Mouse (Mus musculus): ENCODE measurements around the gene Atp8b2. TPM values are rescaled to one million over a fixed set of nuclear protein-coding genes. Genes with fewer than 3 reads are reported as not detected.

Gene Atp8b2
- polyA plus RNA-seq, 1 experiment from 2014 or later, result 7.4 TPM

- peak overlapping the region; percentile 93 for H3K4me2 ChIP-seq (replicated peaks; ENCODE audit: low read depth, low read length)
- H3K36me3 ChIP-seq (ENCODE audit: insufficient read depth, low read length), result 0 out of 2 replicates have a peak, but pooled peaks cover 6% of the 10 kb centered on the region
- no peaks in the 10 kb centered on the region for H3K9me3 ChIP-seq (ENCODE audit: low read length)
- WGBS, result 2% methylated on average over 14 of the region's 14 CpGs
- ATAC-seq (peak; percentile 7; the same call in 1 of the 2 replicates), DNase-seq (ENCODE audit: low spot score) (peak; percentile 63)
- H3K4me3 ChIP-seq (ENCODE audit: low read depth, low read length), result peak overlapping the region; percentile 96
- no peak; the same call in 1 of the 2 replicates for TF ChIP-seq EP300 (IDR thresholded peaks at IDR 0.05)
- no peak for TF ChIP-seq CTCF (IDR thresholded peaks at IDR 0.05)
- H3K9ac ChIP-seq (replicated peaks; ENCODE audit: low read depth), result peak overlapping the region; percentile 77
- H3K27ac ChIP-seq (ENCODE audit: low read length), result peak overlapping the region; percentile 95
- H3K4me1 ChIP-seq (ENCODE audit: insufficient read depth, low read depth, low read length), result peaks cover 27% of the 10 kb centered on the region; the same call in 1 of the 2 replicates
- H3K27me3 ChIP-seq (replicated peaks; ENCODE audit: insufficient read depth, low read length), result no peaks in the 10 kb centered on the region
Observed at GRCm38 (mm10) chr3:89962059-89962750, 1.1 kb downstream of the Atp8b2 start.

- DNase-seq (ENCODE audit: low spot score) (peak; percentile 32), ATAC-seq (no peak)
- H3K27ac ChIP-seq (ENCODE audit: low read length), result peak overlapping the region; percentile 95
- H3K27me3 ChIP-seq (replicated peaks; ENCODE audit: insufficient read depth, low read length), result no peaks in the 10 kb centered on the region
- peak overlapping the region; percentile 93 for H3K4me2 ChIP-seq (replicated peaks; ENCODE audit: low read depth, low read length)
- 30% methylated on average over 4 of the region's 4 CpGs for WGBS
- no peak for TF ChIP-seq CTCF (IDR thresholded peaks at IDR 0.05)
- H3K4me1 ChIP-seq (ENCODE audit: insufficient read depth, low read depth, low read length), result peaks cover 27% of the 10 kb centered on the region; the same call in 1 of the 2 replicates
- H3K9ac ChIP-seq (replicated peaks; ENCODE audit: low read depth), result no peak overlapping the region
- no peaks in the 10 kb centered on the region for H3K9me3 ChIP-seq (ENCODE audit: low read length)
- peaks cover 6% of the 10 kb centered on the region; the same call in 1 of the 2 replicates for H3K36me3 ChIP-seq (ENCODE audit: insufficient read depth, low read length)
- H3K4me3 ChIP-seq (ENCODE audit: low read depth, low read length), result peak overlapping the region; percentile 96; the same call in 1 of the 2 replicates
Observed at GRCm38 (mm10) chr3:89961436-89961835, 1.9 kb downstream of the Atp8b2 start.

- Histone ChIP-seq H3K4me1 (ENCODE audit: insufficient read depth, low read depth, low read length) (peaks cover 27% of the 10 kb centered on the region; the same call in 1 of the 2 replicates), H3K9me3 (ENCODE audit: low read length) (no peaks in the 10 kb centered on the region), H3K27me3 (replicated peaks; ENCODE audit: insufficient read depth, low read length) (no peaks in the 10 kb centered on the region), H3K27ac (ENCODE audit: low read length) (no peak overlapping the region), H3K4me3 (ENCODE audit: low read depth, low read length) (peak overlapping the region; percentile 33), H3K36me3 (ENCODE audit: insufficient read depth, low read length) (peaks cover 6% of the 10 kb centered on the region; the same call in 1 of the 2 replicates), H3K9ac (replicated peaks; ENCODE audit: low read depth) (0 out of 2 replicates have a peak overlapping the region, but pooled peaks have one; percentile 33), H3K4me2 (replicated peaks; ENCODE audit: low read depth, low read length) (peak overlapping the region; percentile 93)
- no peak for TF ChIP-seq CTCF (IDR thresholded peaks at IDR 0.05)
- no peak for TF ChIP-seq EP300 (IDR thresholded peaks at IDR 0.05)
- peak; percentile 92 for ATAC-seq
- DNase-seq (ENCODE audit: low spot score), result peak; percentile 95
- WGBS, result 2% methylated on average over 30 of the region's 30 CpGs
Observed at GRCm38 (mm10) chr3:89960469-89960868, 2.8 kb downstream of the Atp8b2 start.

- H3K27me3 ChIP-seq (replicated peaks; ENCODE audit: insufficient read depth, low read length), result no peaks in the 10 kb centered on the region
- 73% methylated on average over 4 of the region's 4 CpGs for WGBS
- no peaks in the 10 kb centered on the region for H3K9me3 ChIP-seq (ENCODE audit: low read length)
- H3K4me2 ChIP-seq (replicated peaks; ENCODE audit: low read depth, low read length), result no peak overlapping the region
- ATAC-seq (no peak), DNase-seq (ENCODE audit: low spot score) (no peak)
- H3K36me3 ChIP-seq (ENCODE audit: insufficient read depth, low read length), result peaks cover 8% of the 10 kb centered on the region; the same call in 1 of the 2 replicates
- no peak overlapping the region; the same call in 1 of the 2 replicates for H3K9ac ChIP-seq (replicated peaks; ENCODE audit: low read depth)
- H3K27ac ChIP-seq (ENCODE audit: low read length), result no peak overlapping the region
- H3K4me3 ChIP-seq (ENCODE audit: low read depth, low read length), result no peak overlapping the region
- H3K4me1 ChIP-seq (ENCODE audit: insufficient read depth, low read depth, low read length), result peaks cover 22% of the 10 kb centered on the region; the same call in 1 of the 2 replicates
- TF ChIP-seq CTCF (IDR thresholded peaks at IDR 0.05) (no peak), EP300 (IDR thresholded peaks at IDR 0.05) (no peak)
Observed at GRCm38 (mm10) chr3:89959435-89959834, 3.9 kb downstream of the Atp8b2 start.

- Histone ChIP-seq H3K27me3 (replicated peaks; ENCODE audit: insufficient read depth, low read length) (no peaks in the 10 kb centered on the region), H3K27ac (ENCODE audit: low read length) (no peak overlapping the region), H3K36me3 (ENCODE audit: insufficient read depth, low read length) (peaks cover 13% of the 10 kb centered on the region), H3K9me3 (ENCODE audit: low read length) (no peaks in the 10 kb centered on the region), H3K4me2 (replicated peaks; ENCODE audit: low read depth, low read length) (no peak overlapping the region), H3K4me1 (ENCODE audit: insufficient read depth, low read depth, low read length) (peaks cover 21% of the 10 kb centered on the region; the same call in 1 of the 2 replicates), H3K4me3 (ENCODE audit: low read depth, low read length) (no peak overlapping the region), H3K9ac (replicated peaks; ENCODE audit: low read depth) (no peak overlapping the region)
- TF ChIP-seq CTCF (IDR thresholded peaks at IDR 0.05) (no peak), EP300 (IDR thresholded peaks at IDR 0.05) (no peak)
- no peak for ATAC-seq
- no peak for DNase-seq (ENCODE audit: low spot score)
- 95% methylated on average over 9 of the region's 9 CpGs for WGBS
Observed at GRCm38 (mm10) chr3:89957880-89958279, 5.4 kb downstream of the Atp8b2 start.

- peaks cover 15% of the 10 kb centered on the region; the same call in 1 of the 2 replicates for H3K4me1 ChIP-seq (ENCODE audit: insufficient read depth, low read depth, low read length)
- WGBS, result 90% methylated on average over 7 of the region's 7 CpGs
- no peaks in the 10 kb centered on the region for H3K9me3 ChIP-seq (ENCODE audit: low read length)
- H3K4me2 ChIP-seq (replicated peaks; ENCODE audit: low read depth, low read length), result no peak overlapping the region
- no peak overlapping the region for H3K27ac ChIP-seq (ENCODE audit: low read length)
- no peaks in the 10 kb centered on the region for H3K27me3 ChIP-seq (replicated peaks; ENCODE audit: insufficient read depth, low read length)
- no peak overlapping the region for H3K9ac ChIP-seq (replicated peaks; ENCODE audit: low read depth)
- peaks cover 16% of the 10 kb centered on the region for H3K36me3 ChIP-seq (ENCODE audit: insufficient read depth, low read length)
- no peak overlapping the region for H3K4me3 ChIP-seq (ENCODE audit: low read depth, low read length)
- ATAC-seq (no peak), DNase-seq (ENCODE audit: low spot score) (no peak)
- TF ChIP-seq CTCF (IDR thresholded peaks at IDR 0.05) (no peak), EP300 (IDR thresholded peaks at IDR 0.05) (no peak)
Observed at GRCm38 (mm10) chr3:89956177-89956971, 6.9 kb downstream of the Atp8b2 start.

All from lung, postnatal 0 days (tissue).